Mouse (Mus musculus): ENCODE measurements at regions not wholly inside any gene's neighbourhood (a gene's known extent, or its start where the extent isn't known, plus 50 kb on each side); places are given as distances from the start of the nearest gene placed in this dataset.

GRCm38 (mm10) chr7:111245067-111245466 lies 162.2 kb upstream of the Eif4g2 start:
- Histone ChIP-seq H3K36me3 (ENCODE audit: insufficient read depth, low read length) (no peaks in the 10 kb centered on the region), H3K9me3 (ENCODE audit: low read length) (no peaks in the 10 kb centered on the region), H3K4me1 (ENCODE audit: insufficient read depth, low read length) (no peaks in the 10 kb centered on the region), H3K9ac (replicated peaks; ENCODE audit: low read length, poor library complexity, severe bottlenecking) (no peak overlapping the region), H3K4me3 (ENCODE audit: low read depth, low read length) (no peak overlapping the region), H3K4me2 (ENCODE audit: low read depth, low read length, poor library complexity, severe bottlenecking) (no peak overlapping the region), H3K27ac (ENCODE audit: low read depth, low read length) (no peak overlapping the region), H3K27me3 (ENCODE audit: insufficient read depth, low read length) (no peaks in the 10 kb centered on the region)
- no peak for ATAC-seq (ENCODE audit: low FRiP score)
- DNase-seq (ENCODE audit: low spot score), result no peak
- TF ChIP-seq CTCF (IDR thresholded peaks at IDR 0.05), result no peak
- WGBS, result 82% methylated on average over 6 of the region's 6 CpGs

DNA sequence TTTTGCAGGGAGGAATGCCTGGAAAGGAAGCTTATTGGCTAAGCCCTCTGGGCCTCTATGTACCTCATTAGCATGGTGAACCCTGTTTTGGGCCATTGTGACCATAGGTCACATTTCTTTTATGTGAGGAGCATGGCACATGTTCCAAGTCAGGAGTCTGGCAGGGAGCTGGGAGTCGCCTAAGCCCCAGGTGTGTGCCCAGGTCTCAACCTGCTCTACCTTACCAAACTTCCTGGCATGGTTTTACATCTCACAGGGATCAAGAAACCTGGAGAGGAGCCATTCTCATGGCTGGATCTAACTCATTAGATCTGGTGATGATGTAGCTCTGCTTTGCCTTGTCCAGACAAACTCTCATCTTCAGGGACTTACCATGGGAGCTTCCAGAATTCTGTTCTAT lies 161.0 kb upstream of the Eif4g2 start:
- H3K9me3 ChIP-seq (ENCODE audit: low read length), result no peaks in the 10 kb centered on the region
- H3K9ac ChIP-seq (replicated peaks; ENCODE audit: low read length, poor library complexity, severe bottlenecking), result no peak overlapping the region
- no peak overlapping the region for H3K27ac ChIP-seq (ENCODE audit: low read depth, low read length)
- no peak for TF ChIP-seq CTCF (IDR thresholded peaks at IDR 0.05)
- ATAC-seq (ENCODE audit: low FRiP score), result no peak
- H3K27me3 ChIP-seq (ENCODE audit: insufficient read depth, low read length), result no peaks in the 10 kb centered on the region
- WGBS, result 79% methylated on average over 1 of the region's 1 CpGs
- no peak overlapping the region for H3K4me2 ChIP-seq (ENCODE audit: low read depth, low read length, poor library complexity, severe bottlenecking)
- DNase-seq (ENCODE audit: low spot score), result no peak
- no peak overlapping the region for H3K4me3 ChIP-seq (ENCODE audit: low read depth, low read length)
- no peaks in the 10 kb centered on the region for H3K4me1 ChIP-seq (ENCODE audit: insufficient read depth, low read length)
- H3K36me3 ChIP-seq (ENCODE audit: insufficient read depth, low read length), result no peaks in the 10 kb centered on the region

- Histone ChIP-seq H3K9ac (replicated peaks; ENCODE audit: low read length, poor library complexity, severe bottlenecking) (no peak overlapping the region), H3K4me1 (ENCODE audit: insufficient read depth, low read length) (no peaks in the 10 kb centered on the region), H3K27ac (ENCODE audit: low read depth, low read length) (no peak overlapping the region), H3K9me3 (ENCODE audit: low read length) (no peaks in the 10 kb centered on the region), H3K36me3 (ENCODE audit: insufficient read depth, low read length) (no peaks in the 10 kb centered on the region), H3K4me3 (ENCODE audit: low read depth, low read length) (no peak overlapping the region), H3K4me2 (ENCODE audit: low read depth, low read length, poor library complexity, severe bottlenecking) (no peak overlapping the region), H3K27me3 (ENCODE audit: insufficient read depth, low read length) (no peaks in the 10 kb centered on the region)
- TF ChIP-seq CTCF (IDR thresholded peaks at IDR 0.05), result no peak
- no peak for ATAC-seq (ENCODE audit: low FRiP score)
- no peak for DNase-seq (ENCODE audit: low spot score)
- WGBS, result 59% methylated on average over 10 of the region's 10 CpGs
Observed at GRCm38 (mm10) chr7:111242646-111243045, 159.8 kb upstream of the Eif4g2 start.

GRCm38 (mm10) chr7:111241538-111241937 lies 158.7 kb upstream of the Eif4g2 start:
- no peak overlapping the region for H3K9ac ChIP-seq (replicated peaks; ENCODE audit: low read length, poor library complexity, severe bottlenecking)
- peak; percentile 45 for DNase-seq (ENCODE audit: low spot score)
- H3K27ac ChIP-seq (ENCODE audit: low read depth, low read length), result no peak overlapping the region
- H3K4me2 ChIP-seq (ENCODE audit: low read depth, low read length, poor library complexity, severe bottlenecking), result no peak overlapping the region
- no peaks in the 10 kb centered on the region for H3K4me1 ChIP-seq (ENCODE audit: insufficient read depth, low read length)
- 46% methylated on average over 4 of the region's 4 CpGs for WGBS
- no peak overlapping the region for H3K4me3 ChIP-seq (ENCODE audit: low read depth, low read length)
- ATAC-seq (ENCODE audit: low FRiP score), result no peak
- no peaks in the 10 kb centered on the region for H3K9me3 ChIP-seq (ENCODE audit: low read length)
- TF ChIP-seq CTCF (IDR thresholded peaks at IDR 0.05), result peak; percentile 59
- H3K27me3 ChIP-seq (ENCODE audit: insufficient read depth, low read length), result no peaks in the 10 kb centered on the region
- H3K36me3 ChIP-seq (ENCODE audit: insufficient read depth, low read length), result no peaks in the 10 kb centered on the region

DNA sequence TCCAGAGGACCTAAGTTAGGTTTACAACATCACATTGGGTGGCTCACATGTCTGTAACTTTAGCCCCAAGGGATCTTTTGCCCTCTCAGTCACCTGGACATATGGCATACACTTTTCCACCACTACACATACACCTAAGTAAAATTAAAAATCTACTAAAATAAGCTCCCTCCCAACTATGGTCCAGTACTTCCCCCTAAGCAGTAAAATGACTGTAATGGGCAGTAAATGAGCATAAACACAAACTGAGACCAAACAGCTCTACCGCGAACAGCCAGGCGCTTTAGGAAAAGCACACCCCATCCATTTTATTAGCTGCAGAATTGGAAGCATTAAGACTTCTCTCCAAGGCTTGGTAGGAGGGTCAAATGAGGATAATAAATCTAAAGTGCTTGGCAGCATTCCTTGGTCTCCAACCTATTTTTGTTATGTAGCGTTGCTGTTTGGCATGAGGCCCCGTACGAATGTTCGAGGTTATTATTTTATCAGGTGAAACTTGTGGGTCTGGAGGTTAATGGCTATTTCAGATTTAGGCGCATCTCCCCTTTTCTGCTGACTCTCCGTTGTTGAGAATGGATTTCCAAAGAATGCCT lies 157.5 kb upstream of the Eif4g2 start:
- Histone ChIP-seq H3K27me3 (ENCODE audit: insufficient read depth, low read length) (no peaks in the 10 kb centered on the region), H3K9me3 (ENCODE audit: low read length) (no peaks in the 10 kb centered on the region), H3K9ac (replicated peaks; ENCODE audit: low read length, poor library complexity, severe bottlenecking) (no peak overlapping the region), H3K36me3 (ENCODE audit: insufficient read depth, low read length) (no peaks in the 10 kb centered on the region), H3K4me2 (ENCODE audit: low read depth, low read length, poor library complexity, severe bottlenecking) (no peak overlapping the region), H3K27ac (ENCODE audit: low read depth, low read length) (no peak overlapping the region), H3K4me3 (ENCODE audit: low read depth, low read length) (no peak overlapping the region), H3K4me1 (ENCODE audit: insufficient read depth, low read length) (no peaks in the 10 kb centered on the region)
- TF ChIP-seq CTCF (IDR thresholded peaks at IDR 0.05), result no peak
- peak; percentile 35 for DNase-seq (ENCODE audit: low spot score)
- ATAC-seq (ENCODE audit: low FRiP score), result no peak
- 85% methylated on average over 9 of the region's 9 CpGs for WGBS

- WGBS, result 84% methylated on average over 9 of the region's 9 CpGs
- no peak overlapping the region for H3K4me3 ChIP-seq (ENCODE audit: low read depth, low read length)
- no peaks in the 10 kb centered on the region for H3K9me3 ChIP-seq (ENCODE audit: low read length)
- no peak overlapping the region for H3K9ac ChIP-seq (replicated peaks; ENCODE audit: low read length, poor library complexity, severe bottlenecking)
- no peaks in the 10 kb centered on the region for H3K27me3 ChIP-seq (ENCODE audit: insufficient read depth, low read length)
- no peak for DNase-seq (ENCODE audit: low spot score)
- H3K27ac ChIP-seq (ENCODE audit: low read depth, low read length), result no peak overlapping the region
- no peak for TF ChIP-seq CTCF (IDR thresholded peaks at IDR 0.05)
- ATAC-seq (ENCODE audit: low FRiP score), result no peak
- H3K4me2 ChIP-seq (ENCODE audit: low read depth, low read length, poor library complexity, severe bottlenecking), result no peak overlapping the region
- no peaks in the 10 kb centered on the region for H3K4me1 ChIP-seq (ENCODE audit: insufficient read depth, low read length)
- no peaks in the 10 kb centered on the region for H3K36me3 ChIP-seq (ENCODE audit: insufficient read depth, low read length)
Observed at GRCm38 (mm10) chr7:111237819-111238218, 155.0 kb upstream of the Eif4g2 start.
